Mouse (Mus musculus): ENCODE results near the gene Lrp5.

DNA sequence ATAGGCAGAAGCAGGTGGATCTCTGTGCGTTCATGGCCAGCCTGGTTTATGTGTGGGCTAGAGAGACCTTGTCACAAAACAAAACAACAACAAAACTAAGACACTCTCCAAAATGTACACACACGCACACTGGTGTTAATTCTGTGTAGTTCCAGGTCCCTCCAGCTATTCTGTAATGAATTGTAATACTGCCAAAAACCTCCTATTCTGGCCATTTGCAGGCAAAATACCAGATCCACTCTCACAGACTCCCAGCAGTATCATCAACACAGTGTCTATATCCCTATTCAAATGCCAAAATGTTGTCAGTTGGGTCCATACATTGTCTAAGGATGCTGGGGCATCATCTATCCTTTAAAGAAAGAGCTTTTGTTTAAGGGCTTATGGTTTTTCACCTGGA lies 141.4 kb downstream of the Lrp5 start:
- TF ChIP-seq POLR2A (IDR thresholded peaks at IDR 0.05; ENCODE audit: borderline replicate concordance, low read depth, low read length) (no peak), CTCF (IDR thresholded peaks at IDR 0.05; ENCODE audit: low read depth, low read length) (no peak)
